Mouse (Mus musculus): ENCODE data around the gene Abcc3.

The Abcc3 gene

GRCm38 (mm10) chr11:94322636-94323035, 70.2 kb downstream of the Abcc3 start:
- DNase-seq = no peak

DNA sequence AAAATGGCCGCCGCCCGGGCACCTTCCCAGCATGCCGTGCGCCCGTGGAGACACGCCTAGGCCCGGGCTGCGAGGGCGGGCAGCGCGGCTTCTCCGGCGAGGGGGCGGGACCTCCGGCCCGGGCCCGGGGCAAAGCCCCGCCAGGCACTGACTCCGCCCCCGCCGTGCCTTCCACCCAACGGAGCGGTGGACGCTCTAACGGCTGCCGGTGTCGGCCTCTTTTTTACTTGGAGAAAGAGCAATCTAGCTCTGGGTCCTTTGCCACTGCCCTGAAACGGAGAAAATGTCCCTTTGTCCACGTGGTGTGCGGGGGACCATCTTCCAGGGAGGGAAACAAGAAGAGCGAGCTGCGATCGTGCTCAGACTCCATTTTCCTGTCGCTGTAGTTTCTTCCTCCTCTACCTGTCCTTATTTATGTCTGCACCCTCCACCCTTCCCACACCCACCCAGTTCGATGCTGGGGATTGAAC, 70.8 kb downstream of the Abcc3 start, which contains the start of gene Luc7l3:
TSS of gene Luc7l3 (minus strand) at position 58 of the 470 bp plus-strand sequence.
- DNase-seq = peak; percentile 98

DNA sequence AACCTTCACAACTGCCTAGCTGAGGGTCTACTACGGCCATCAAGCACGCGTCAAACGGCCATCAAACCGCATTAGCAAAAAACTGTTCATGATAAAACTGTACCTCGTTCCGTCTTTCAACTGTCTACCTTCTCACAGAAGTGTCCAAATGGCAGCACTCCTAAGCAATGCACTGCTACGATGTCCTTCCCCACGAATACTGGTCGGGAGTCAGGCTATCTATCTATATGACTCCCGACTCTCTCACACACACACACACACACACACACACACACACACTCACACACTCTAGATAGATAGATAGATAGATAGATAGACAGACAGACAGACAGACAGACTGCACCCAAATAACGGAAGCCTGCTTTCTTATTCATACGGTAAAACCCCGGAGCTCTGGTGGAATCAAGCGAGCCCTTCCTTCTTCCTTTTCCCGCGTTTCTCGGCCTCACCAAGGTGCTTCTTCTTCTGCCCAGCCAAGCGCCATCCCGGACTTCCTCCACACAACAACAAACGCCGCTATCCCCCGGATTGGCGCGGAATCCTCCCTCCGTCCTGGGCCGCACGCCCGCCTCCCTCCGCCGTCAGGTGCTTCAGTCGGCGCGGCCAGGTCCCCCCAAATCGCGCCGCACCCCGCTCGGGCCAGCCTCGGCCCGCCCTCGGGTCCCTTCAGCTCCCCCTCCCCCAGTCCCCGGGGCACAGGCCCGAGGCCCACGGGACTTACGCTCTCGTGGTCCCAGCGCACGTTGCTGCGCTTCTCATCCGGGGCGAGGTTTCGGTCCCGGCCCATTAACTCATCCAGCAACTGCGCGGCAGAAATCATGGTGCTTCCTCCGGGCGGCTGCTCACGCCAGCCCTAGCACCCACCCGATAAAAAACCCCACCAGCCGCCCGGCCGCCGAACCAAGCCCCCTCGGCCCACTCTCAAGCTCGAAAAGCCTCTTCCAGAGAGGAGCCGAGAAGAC, 71.5 kb downstream of the Abcc3 start:
- peak; percentile 78 to 83 for DNase-seq

DNA sequence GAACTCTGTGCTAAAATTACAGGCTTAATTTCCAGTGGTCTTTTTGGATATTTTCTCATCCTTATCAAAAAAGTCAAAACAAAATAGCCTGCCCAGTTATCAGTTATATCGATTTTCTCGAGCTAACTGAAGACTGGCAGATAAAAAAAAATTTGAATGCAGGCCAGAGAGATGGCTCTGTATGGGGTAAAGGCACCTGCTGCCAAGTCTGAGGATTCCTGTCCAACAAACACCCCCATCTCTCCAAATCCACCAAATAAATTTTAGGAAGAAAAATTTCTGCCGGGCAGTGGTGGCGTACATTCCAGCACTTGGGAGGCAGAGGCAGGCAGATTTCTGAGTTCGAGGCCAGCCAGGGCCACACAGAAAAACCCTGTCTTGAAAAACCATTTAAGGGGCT, 74.7 kb downstream of the Abcc3 start:
- DNase-seq = peak in 1 of 2 experiments; percentile 54

DNA sequence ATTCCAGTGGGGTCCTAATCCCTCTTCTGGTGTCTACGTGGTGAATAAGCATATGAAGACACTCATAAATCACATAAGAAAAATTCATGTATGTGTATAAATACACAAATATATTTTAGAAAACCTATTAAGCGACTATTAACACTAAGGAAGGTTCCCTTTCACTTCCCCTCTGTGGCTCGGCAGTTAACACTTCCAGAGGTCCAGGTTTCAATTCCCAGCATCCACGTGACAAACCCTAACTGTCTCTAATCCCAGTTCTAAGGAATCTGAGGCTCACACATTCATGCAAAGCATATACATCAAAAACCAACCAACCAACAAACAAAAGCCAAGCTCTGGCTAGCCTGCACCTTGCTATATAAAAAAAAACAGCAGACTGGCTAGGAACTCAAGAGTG, 75.3 kb downstream of the Abcc3 start:
- DNase-seq = no peak

DNA sequence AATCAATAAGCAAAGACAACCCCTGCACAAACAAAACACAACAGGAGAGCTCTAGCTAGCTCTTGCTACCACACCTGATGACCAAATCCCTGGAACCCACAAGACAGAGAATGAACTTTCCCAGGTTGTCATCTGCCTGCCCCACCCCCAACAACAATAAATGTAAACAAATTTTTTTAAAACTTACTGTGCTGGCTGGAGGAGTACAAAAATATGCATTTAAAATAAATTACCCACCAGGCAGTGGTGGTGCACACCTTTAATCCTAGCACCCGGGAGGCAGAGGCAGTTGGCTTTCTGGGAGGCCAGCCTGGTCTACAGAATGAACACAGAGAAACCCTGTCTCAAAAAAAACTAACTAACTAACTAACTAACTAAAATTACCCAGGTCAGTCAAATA, 75.8 kb downstream of the Abcc3 start:
- no peak for DNase-seq

- DNase-seq = no peak
Measured at GRCm38 (mm10) chr11:94316528-94316927, 76.3 kb downstream of the Abcc3 start.

DNA sequence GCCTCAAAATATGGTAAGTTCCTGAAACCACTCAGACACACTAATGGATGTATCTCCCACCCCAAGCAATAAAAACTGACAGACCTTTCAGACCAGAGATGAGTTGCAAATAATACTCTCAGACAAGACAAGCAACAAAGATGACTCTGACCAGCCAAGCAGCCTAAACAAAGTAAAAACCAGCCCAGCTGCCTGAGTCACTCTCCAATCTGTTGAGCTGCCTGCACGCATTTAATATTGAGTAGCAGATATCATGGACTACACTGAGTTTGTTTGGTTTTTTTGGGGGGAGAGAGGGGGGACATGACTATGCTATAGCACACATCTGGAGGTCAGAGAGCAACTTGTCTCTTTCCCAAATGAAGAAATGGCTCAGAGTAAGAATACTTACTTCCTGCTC, 77.5 kb downstream of the Abcc3 start:
- no peak for DNase-seq

- no peak for DNase-seq
Measured at GRCm38 (mm10) chr11:94314098-94314652, 78.6 kb downstream of the Abcc3 start.

DNA sequence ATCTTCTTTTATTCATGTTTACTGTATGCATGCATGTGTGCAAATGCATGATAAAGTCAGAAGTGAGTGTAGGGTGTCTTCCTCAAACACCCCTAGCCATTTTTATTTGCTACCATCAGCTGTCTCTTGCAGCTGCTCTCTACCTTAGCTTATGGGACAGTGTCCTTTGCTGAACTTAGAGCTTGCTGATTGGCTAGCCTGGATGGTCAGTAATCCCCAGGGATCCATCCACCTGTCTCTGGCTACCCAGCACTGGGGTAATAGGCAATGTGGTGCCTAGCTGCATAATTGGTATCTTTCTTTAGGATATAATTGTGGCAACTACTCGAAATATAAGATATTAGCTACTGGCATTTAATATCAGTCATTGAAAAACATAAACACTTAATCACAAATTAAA, 80.1 kb downstream of the Abcc3 start:
- peak in 1 of 2 experiments; percentile 35 for DNase-seq

- DNase-seq = no peak
Measured at GRCm38 (mm10) chr11:94294996-94295845, 97.6 kb downstream of the Abcc3 start.
